Mouse (Mus musculus) liver, embryonic 16.5 days (tissue): ENCODE data around the gene Cad. TPM values are rescaled to one million over a fixed set of nuclear protein-coding genes. Genes with fewer than 3 reads are reported as not detected.

ENCODE experiments used
- ATAC-seq: fragments of 200-750 bp; cut with Nextera tagmentation; 2 replicates; pipeline ENCODE4 v1.8.0; 2017; ENCODE audit warnings: low read depth, mild to moderate bottlenecking, moderate number of reproducible peaks, moderate library complexity
- H3K27ac ChIP-seq: fragments of 300-500 bp; sonication (generic); 2 replicates; pipeline ENCODE4 v1.5.1; 2014; ENCODE audit warnings: mild to moderate bottlenecking, low read length
- H3K27me3 ChIP-seq: fragments of 300-500 bp; sonication (generic); 2 replicates; pipeline ENCODE4 v1.6.1; 2014; ENCODE audit warnings: low read depth, low read length, mixed read lengths; ENCODE audit not compliant: control insufficient read depth, insufficient read depth
- H3K36me3 ChIP-seq: fragments of 300-500 bp; sonication (generic); 2 replicates; pipeline ENCODE4 v1.6.1; 2014; ENCODE audit warnings: mild to moderate bottlenecking; ENCODE audit not compliant: control insufficient read depth, insufficient read depth
- H3K4me1 ChIP-seq: fragments of 300-500 bp; sonication (generic); 2 replicates; pipeline ENCODE4 v1.6.1; 2014; ENCODE audit warnings: low read depth, low read length, mixed read lengths; ENCODE audit not compliant: control insufficient read depth
- H3K4me2 ChIP-seq: fragments of 300-500 bp; sonication (generic); 2 replicates; pipeline ENCODE4 v1.6.1; 2014; ENCODE audit warnings: low read depth, low read length, mixed read lengths
- H3K4me3 ChIP-seq: fragments of 300-500 bp; sonication (generic); 2 replicates; pipeline ENCODE4 v1.5.1; 2014; ENCODE audit warnings: low read depth, mild to moderate bottlenecking, low read length
- H3K9ac ChIP-seq: fragments of 300-500 bp; sonication (generic); 2 replicates; pipeline ENCODE4 v1.6.1; 2014; ENCODE audit warnings: low read depth, low read length
- H3K9me3 ChIP-seq: fragments of 300-500 bp; sonication (generic); replicated peaks from 2 replicates; pipeline ENCODE4 v1.6.1; 2016; ENCODE audit warnings: low read length; ENCODE audit not compliant: control insufficient read depth
- WGBS: fragments of 180-500 bp; shearing (Covaris S2); extraction: QIAGEN DNeasy Blood & Tissue Kit; methylation state at CpG from one replicate; pipeline ENCODE4 v1.1.7; 2014; ENCODE audit not compliant: insufficient replicate concordance; 5-methylcytosine and 5-hydroxymethylcytosine counted together
- polyA plus RNA-seq: library from polyadenylated mRNA; unstranded; fragments of >200 nt; fragmentation: Nextera tagmentation; extraction: Ambion mirVana; gene quantifications from 2 replicates; pipeline ENCODE4 v1.2.1, GENCODE M21; 2015

The Cad gene
- polyA plus RNA-seq, 1 experiment from 2014 or later, result 13.0 TPM

DNA sequence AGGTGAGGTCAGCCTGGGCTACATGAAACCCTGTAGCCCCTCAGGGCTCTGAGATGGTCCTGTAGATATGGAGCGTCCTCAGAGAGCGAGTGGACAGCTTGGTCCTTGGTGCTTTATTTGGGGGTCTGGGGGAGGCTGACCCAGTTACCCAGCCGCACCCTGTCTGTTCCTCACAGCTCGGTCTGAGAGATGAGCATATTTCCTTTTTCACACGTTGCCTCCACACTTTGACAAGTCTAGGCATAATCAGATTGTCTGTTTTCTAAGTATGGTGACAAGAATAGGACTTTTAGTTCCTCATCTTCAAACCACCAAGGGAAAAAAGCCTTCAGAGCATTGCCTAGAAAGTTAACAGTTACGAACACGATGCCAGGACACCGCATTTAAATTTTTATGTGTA lies 66.5 kb downstream of the Cad start:
- 34% methylated on average over 8 of the region's 8 CpGs for WGBS
- H3K36me3 ChIP-seq, result no peaks in the 10 kb centered on the region
- no peak overlapping the region for H3K9ac ChIP-seq
- H3K27ac ChIP-seq, result no peak overlapping the region
- ATAC-seq, result no peak
- H3K4me3 ChIP-seq, result no peak overlapping the region
- no peak overlapping the region for H3K4me2 ChIP-seq
- no peaks in the 10 kb centered on the region for H3K27me3 ChIP-seq
- no peaks in the 10 kb centered on the region for H3K4me1 ChIP-seq
- no peaks in the 10 kb centered on the region for H3K9me3 ChIP-seq

- WGBS, result 45% methylated on average over 2 of the region's 2 CpGs
- H3K36me3 ChIP-seq, result no peaks in the 10 kb centered on the region
- no peak for ATAC-seq
- no peak overlapping the region for H3K9ac ChIP-seq
- H3K27me3 ChIP-seq, result no peaks in the 10 kb centered on the region
- no peak overlapping the region for H3K4me2 ChIP-seq
- no peak overlapping the region for H3K27ac ChIP-seq
- H3K4me1 ChIP-seq, result no peaks in the 10 kb centered on the region
- H3K4me3 ChIP-seq, result no peak overlapping the region
- H3K9me3 ChIP-seq, result no peaks in the 10 kb centered on the region
Measured at GRCm38 (mm10) chr5:31123481-31123880, 68.9 kb downstream of the Cad start.

GRCm38 (mm10) chr5:31126050-31126449 lies 71.5 kb downstream of the Cad start:
- Histone ChIP-seq H3K36me3 (no peaks in the 10 kb centered on the region), H3K4me2 (no peak overlapping the region), H3K27ac (no peak overlapping the region), H3K9me3 (no peaks in the 10 kb centered on the region), H3K9ac (no peak overlapping the region), H3K27me3 (no peaks in the 10 kb centered on the region), H3K4me1 (no peaks in the 10 kb centered on the region), H3K4me3 (no peak overlapping the region)
- ATAC-seq, result no peak
- 26% methylated on average over 5 of the region's 5 CpGs for WGBS

Other genes starting within 250 kb of the Cad start
- gene Mapre3, start 240.1 kb upstream of the Cad start, polyA plus RNA-seq, result 2.0 and 3.3 TPM in 2 replicates
- 40.1 and 41.7 TPM in 2 replicates for gene Tmem214, start 186.8 kb upstream of the Cad start, polyA plus RNA-seq
- 5.7 and 6.1 TPM in 2 replicates for gene Agbl5, start 166.1 kb upstream of the Cad start, polyA plus RNA-seq
- gene Ost4, start 147.0 kb upstream of the Cad start, polyA plus RNA-seq, result 311 and 346 TPM in 2 replicates
- 37.2 and 39.1 TPM in 2 replicates for gene Emilin1, start 141.4 kb upstream of the Cad start, polyA plus RNA-seq
- 31.7 and 36.0 TPM in 2 replicates for gene Khk, start 133.3 kb upstream of the Cad start, polyA plus RNA-seq
- gene Cgref1, start 109.2 kb upstream of the Cad start, polyA plus RNA-seq, result 3.1 and 3.2 TPM in 2 replicates
- 92.0 and 102 TPM in 2 replicates for gene Preb, start 94.4 kb upstream of the Cad start, polyA plus RNA-seq
- 0.02 and 0.07 TPM in 2 replicates for gene Tcf23, start 86.1 kb upstream of the Cad start, polyA plus RNA-seq
- 63.8 and 67.9 TPM in 2 replicates for gene Atraid, start 6.5 kb upstream of the Cad start, polyA plus RNA-seq
- gene Slc5a6, start 5.9 kb upstream of the Cad start, polyA plus RNA-seq, result 3.1 and 4.8 TPM in 2 replicates
- gene Dnajc5g, start 51.5 kb downstream of the Cad start, polyA plus RNA-seq, result not detected in 2 replicates
- 0.39 and 0.48 TPM in 2 replicates for gene Slc30a3, start 53.5 kb downstream of the Cad start, polyA plus RNA-seq
- gene Trim54, start 61.9 kb downstream of the Cad start, polyA plus RNA-seq, result 0.41 and 0.57 TPM in 2 replicates
- not detected in 2 replicates for gene Ucn, start 84.0 kb downstream of the Cad start, polyA plus RNA-seq
- gene Mpv17, start 99.5 kb downstream of the Cad start, polyA plus RNA-seq, result 20.7 and 21.5 TPM in 2 replicates
- 0.33 and 0.74 TPM in 2 replicates for gene Gm29609, start 125.1 kb downstream of the Cad start, polyA plus RNA-seq
- gene Gtf3c2, start 125.4 kb downstream of the Cad start, polyA plus RNA-seq, result 29.3 and 32.2 TPM in 2 replicates
- gene Snx17, start 138.4 kb downstream of the Cad start, polyA plus RNA-seq, result 36.0 and 36.8 TPM in 2 replicates
- gene Eif2b4, start 138.7 kb downstream of the Cad start, polyA plus RNA-seq, result 38.5 and 42.2 TPM in 2 replicates
- gene Zfp513, start 147.5 kb downstream of the Cad start, polyA plus RNA-seq, result 1.8 and 2.6 TPM in 2 replicates
- 90.8 and 97.8 TPM in 2 replicates for gene Ppm1g, start 165.9 kb downstream of the Cad start, polyA plus RNA-seq
- 44.4 and 44.9 TPM in 2 replicates for gene Nrbp1, start 186.1 kb downstream of the Cad start, polyA plus RNA-seq
- gene Gm9970, start 186.5 kb downstream of the Cad start, polyA plus RNA-seq, result not detected in 2 replicates
- 4.8 and 4.9 TPM in 2 replicates for gene Krtcap3, start 196.9 kb downstream of the Cad start, polyA plus RNA-seq
- gene Ift172, start 236.3 kb downstream of the Cad start, polyA plus RNA-seq, result 4.5 and 5.1 TPM in 2 replicates
- 4.0 and 5.2 TPM in 2 replicates for gene Fndc4, start 241.3 kb downstream of the Cad start, polyA plus RNA-seq
- gene Gckr, start 242.7 kb downstream of the Cad start, polyA plus RNA-seq, result 31.1 and 39.4 TPM in 2 replicates